Mouse (Mus musculus) B cell, adult 2 months (primary cell): ENCODE data around the gene Vwa8.
"Not testable (repeated sequence)": the region's sequence is repeated elsewhere in the genome, so short reads cannot be mapped to it uniquely, and the experiment has no call there.

ENCODE experiments used
- DNase-seq, 2 experiments: peaks; one replicate each; pipeline ENCODE4 v3.0.0; 2022

Gene Vwa8

GRCm38 (mm10) chr14:78987543-78987942 is 138.7 kb downstream of the Vwa8 start:
- no peak for DNase-seq

- no peak for DNase-seq
Observed at GRCm38 (mm10) chr14:78992456-78992855, 143.6 kb downstream of the Vwa8 start.

GRCm38 (mm10) chr14:78993515-78993914 is 144.7 kb downstream of the Vwa8 start:
- DNase-seq = no peak

GRCm38 (mm10) chr14:78996359-78996758 is 147.5 kb downstream of the Vwa8 start:
- DNase-seq = no peak

- DNase-seq = peak; percentile 33 to 44
Observed at GRCm38 (mm10) chr14:79003576-79003975, 154.7 kb downstream of the Vwa8 start.

GRCm38 (mm10) chr14:79017710-79018109 is 168.9 kb downstream of the Vwa8 start:
- not testable (repeated sequence) for DNase-seq

GRCm38 (mm10) chr14:79018564-79018963 is 169.7 kb downstream of the Vwa8 start:
- no peak for DNase-seq

- DNase-seq = no peak
Observed at GRCm38 (mm10) chr14:79021725-79022124, 172.9 kb downstream of the Vwa8 start.

- DNase-seq = no peak
Observed at GRCm38 (mm10) chr14:79028996-79029575, 180.2 kb downstream of the Vwa8 start.

GRCm38 (mm10) chr14:79030715-79031114 is 181.9 kb downstream of the Vwa8 start:
- peak in 1 of 2 experiments; percentile 24 for DNase-seq

GRCm38 (mm10) chr14:79031230-79031740 is 182.4 kb downstream of the Vwa8 start:
- DNase-seq = no peak

- no peak for DNase-seq
Observed at GRCm38 (mm10) chr14:79033396-79033795, 184.5 kb downstream of the Vwa8 start.

GRCm38 (mm10) chr14:79034511-79034913 is 185.7 kb downstream of the Vwa8 start:
- DNase-seq = no peak

- no peak for DNase-seq
Observed at GRCm38 (mm10) chr14:79035575-79035974, 186.7 kb downstream of the Vwa8 start.

- DNase-seq = no peak
Observed at GRCm38 (mm10) chr14:79047186-79047585, 198.3 kb downstream of the Vwa8 start.

- DNase-seq = no peak
Observed at GRCm38 (mm10) chr14:79047956-79048355, 199.1 kb downstream of the Vwa8 start.

- no peak for DNase-seq
Observed at GRCm38 (mm10) chr14:79049544-79049943, 200.7 kb downstream of the Vwa8 start.

GRCm38 (mm10) chr14:79065636-79066035 is 216.8 kb downstream of the Vwa8 start:
- DNase-seq = no peak

- DNase-seq = no peak
Observed at GRCm38 (mm10) chr14:79069515-79069914, 220.7 kb downstream of the Vwa8 start.

- no peak for DNase-seq
Observed at GRCm38 (mm10) chr14:79074786-79075185, 225.9 kb downstream of the Vwa8 start.

- DNase-seq = no peak
Observed at GRCm38 (mm10) chr14:79076560-79077300, 227.9 kb downstream of the Vwa8 start.

- DNase-seq = no peak
Observed at GRCm38 (mm10) chr14:79083573-79083972, 234.7 kb downstream of the Vwa8 start.

GRCm38 (mm10) chr14:79086006-79086405 is 237.2 kb downstream of the Vwa8 start:
- no peak for DNase-seq

- DNase-seq = no peak
Observed at GRCm38 (mm10) chr14:79089464-79089863, 240.6 kb downstream of the Vwa8 start.
